Mouse (Mus musculus): Measurements from ENCODE around the gene Kcnmb1.

GRCm38 (mm10) chr11:33969199-33969598 lies 6.4 kb downstream of the Kcnmb1 start:
- no peak for TF ChIP-seq CHD2 (IDR thresholded peaks at IDR 0.05; ENCODE audit: low read depth, low read length)
- TF ChIP-seq HCFC1 (IDR thresholded peaks at IDR 0.05; ENCODE audit: borderline replicate concordance, insufficient read depth, low read length) = no peak
- no peak for TF ChIP-seq ZC3H11A (IDR thresholded peaks at IDR 0.05; ENCODE audit: borderline replicate concordance, low read depth, low read length)

All from ES-E14 (cell line).